Mouse (Mus musculus) embryonic fibroblast, embryonic 13.5 days (primary cell): ENCODE results near the gene Bad.

Experiments used
- CTCF ChIP-seq: IDR thresholded peaks from 2 replicates; pipeline ENCODE4 v1.5.1; 2011; ENCODE audit warnings: mild to moderate bottlenecking, control low read depth, low read length, moderate library complexity, borderline replicate concordance; ENCODE audit not compliant: insufficient read depth
- POLR2A ChIP-seq: IDR thresholded peaks from 2 replicates; pipeline ENCODE4 v1.6.1; 2011; ENCODE audit warnings: low read depth, mild to moderate bottlenecking, control low read depth, low read length, moderate library complexity

- TF ChIP-seq POLR2A (no peak), CTCF (no peak)
Measured at GRCm38 (mm10) chr19:6916496-6916895, 25.2 kb upstream of the Bad start.
